Comparison of ENCODE assay signal across 8 mouse cellular contexts in the genomic region with DNA sequence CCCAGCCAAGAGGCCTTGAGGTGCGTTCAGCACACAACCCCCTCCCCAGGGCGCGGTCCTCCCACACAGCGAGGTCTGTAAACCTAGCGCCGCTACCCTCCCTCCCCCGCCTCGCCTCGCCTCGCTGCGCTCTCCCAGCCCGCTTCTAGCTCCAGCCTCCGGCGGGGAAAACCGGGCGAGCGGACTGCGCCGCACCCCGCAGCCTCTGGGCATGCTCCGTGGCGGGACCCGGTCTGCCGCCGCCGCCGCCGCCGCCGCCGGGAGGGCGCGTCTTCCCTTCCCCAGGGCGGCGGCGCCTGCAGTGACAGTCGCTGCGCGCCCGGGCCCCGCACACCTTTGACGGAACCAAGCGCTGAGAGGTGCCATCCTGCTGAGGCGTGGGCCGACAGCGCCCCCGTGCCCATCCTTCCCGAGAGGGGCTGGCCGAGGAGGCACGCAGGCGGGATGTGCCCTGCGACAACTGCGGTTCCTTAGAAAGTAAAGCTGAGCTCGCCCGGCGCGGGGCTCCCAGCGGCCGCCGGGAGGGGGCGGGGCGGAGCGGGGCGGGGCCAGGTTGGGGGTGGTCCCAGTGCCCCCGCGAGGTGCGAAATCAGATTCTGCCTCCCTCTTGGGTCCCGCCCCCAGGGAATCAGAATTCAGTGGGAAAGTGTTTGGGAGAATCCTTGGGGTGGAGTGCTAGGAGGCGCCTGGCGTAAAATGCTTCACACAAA.
A peak's percentile ranks its signal among the peaks of the same experiment; 100 is the strongest.
DNase-seq lines count a peak whose midpoint lies in the region; ATAC-seq lines count a peak whose summit lies in the region.

No protein-coding gene starts in this region.

- H3K27me3 ChIP-seq in embryonic facial prominence, embryonic 12.5 days, result no peaks in the 10 kb centered on the region
- no peaks in the 10 kb centered on the region for H3K27me3 ChIP-seq in intestine, embryonic 16.5 days (replicated peaks; ENCODE audit: control insufficient read depth, insufficient read depth, low read length)

- peak; percentile 66 for ATAC-seq in embryonic facial prominence, embryonic 12.5 days (ENCODE audit: insufficient number of reproducible peaks, insufficient read depth, low FRiP score, low TSS enrichment)
- peak; percentile 54 for ATAC-seq in granulocyte monocyte progenitor cell, adult 5-6 weeks (replicated peaks; ENCODE audit: poor library complexity, severe bottlenecking)
- ATAC-seq in intestine, embryonic 16.5 days, result peak; percentile 76
- peak; percentile 36; the same call in 1 of the 2 replicates for ATAC-seq in megakaryocyte-erythroid progenitor cell, adult 5-6 weeks (replicated peaks; ENCODE audit: low FRiP score, low TSS enrichment, poor library complexity, severe bottlenecking)

- H3K4me3 ChIP-seq in embryonic facial prominence, embryonic 12.5 days, result peak overlapping the region; percentile 73
- H3K4me3 ChIP-seq in intestine, embryonic 16.5 days (ENCODE audit: low read length), result peak overlapping the region; percentile 80

- H3K4me2 ChIP-seq in embryonic facial prominence, embryonic 12.5 days (replicated peaks), result peak overlapping the region; percentile 96
- H3K4me2 ChIP-seq in intestine, embryonic 16.5 days (ENCODE audit: low read depth, low read length), result peak overlapping the region; percentile 97

- under 1% methylated on average over 67 of the region's 70 CpGs for WGBS in embryonic facial prominence, embryonic 12.5 days
- under 1% methylated on average over 51 of the region's 70 CpGs for WGBS in intestine, embryonic 16.5 days

- intact Hi-C loops in left cerebral cortex, postnatal 36 days (cut with DNase I), result loop anchor here (2.0 to 5.0 kb wide), 2 partner anchors 49 to 436 kb away; no protein-coding TSS in a partner anchor

- peak overlapping the region; percentile 78 for H3K9ac ChIP-seq in embryonic facial prominence, embryonic 12.5 days
- peak overlapping the region; percentile 93 for H3K9ac ChIP-seq in intestine, embryonic 16.5 days (ENCODE audit: low read depth, low read length)

- DNase-seq in adrenal gland, postnatal 25 days, result peak; percentile 84
- DNase-seq in left cerebral cortex, postnatal 36 days (ENCODE audit: low spot score in 2 of 2), result peak; percentile 82 to 84
- peak; percentile 44 for DNase-seq in skeletal muscle tissue, adult 2 months (ENCODE audit: low read depth, low spot score)
- DNase-seq in MN1 (ENCODE audit: low spot score), result no peak

- H3K9me3 ChIP-seq in embryonic facial prominence, embryonic 12.5 days, result no peaks in the 10 kb centered on the region
- no peaks in the 10 kb centered on the region for H3K9me3 ChIP-seq in intestine, embryonic 16.5 days (ENCODE audit: control insufficient read depth, low read length)

- peaks cover 27% of the 10 kb centered on the region for H3K4me1 ChIP-seq in embryonic facial prominence, embryonic 12.5 days
- peaks cover 9% of the 10 kb centered on the region for H3K4me1 ChIP-seq in intestine, embryonic 16.5 days (ENCODE audit: control insufficient read depth, insufficient read depth, low read length)

- H3K27ac ChIP-seq in embryonic facial prominence, embryonic 12.5 days, result peak overlapping the region; percentile 86
- peak overlapping the region; percentile 97 for H3K27ac ChIP-seq in intestine, embryonic 16.5 days (ENCODE audit: low read length)

- no peaks in the 10 kb centered on the region for H3K36me3 ChIP-seq in embryonic facial prominence, embryonic 12.5 days
- H3K36me3 ChIP-seq in intestine, embryonic 16.5 days (ENCODE audit: control insufficient read depth, insufficient read depth, low read length), result no peaks in the 10 kb centered on the region
